Mouse (Mus musculus) CH12.LX (cell line): ENCODE measurements around the gene Serpind1. TPM values are rescaled to one million over a fixed set of nuclear protein-coding genes. Genes with fewer than 3 reads are reported as not detected.

Experiments used
- DNase-seq: peaks from one replicate; pipeline ENCODE4 v3.0.0-alpha.2; 2013; ENCODE audit errors: extremely low read depth
- H3K27ac ChIP-seq: 2 replicates; pipeline ENCODE4 v1.5.1; 2012; ENCODE audit warnings: low read depth, mild to moderate bottlenecking, control low read depth, moderate library complexity; ENCODE audit not compliant: insufficient read depth
- H3K27me3 ChIP-seq: replicated peaks from 2 replicates; pipeline ENCODE3; 2012; ENCODE audit warnings: inconsistent platforms
- H3K36me3 ChIP-seq, 2 experiments: replicated peaks in 1 of 2; 2 replicates each; pipeline versions ENCODE3 to v1.6.1; 2012; ENCODE audit warnings: inconsistent platforms in 1 of 2, low read length in 1 of 2, mild to moderate bottlenecking in 1 of 2, mixed read lengths in 1 of 2, moderate library complexity in 1 of 2; ENCODE audit not compliant: control insufficient read depth in 1 of 2, insufficient read depth in 1 of 2
- H3K4me1 ChIP-seq, 2 experiments: 2 replicates each; pipeline ENCODE4 v1.6.1; 2012; ENCODE audit warnings: inconsistent platforms in 1 of 2, moderate library complexity in 1 of 2; ENCODE audit not compliant: insufficient read depth in 2 of 2, control insufficient read depth in 1 of 2
- H3K4me2 ChIP-seq: 2 replicates; pipeline ENCODE4 v1.6.1; 2012; ENCODE audit warnings: low read depth, mild to moderate bottlenecking, control low read depth; ENCODE audit not compliant: poor library complexity, insufficient read depth, severe bottlenecking
- H3K4me3 ChIP-seq, 3 experiments: fragments of 150-350 bp in 1 of 3; sonication (generic) in 1 of 3; replicated peaks in 1 of 3; 2 replicates each; pipeline versions ENCODE3 to v1.5.1; 2011 to 2012; ENCODE audit warnings: low read depth in 2 of 3, low read length in 2 of 3, mild to moderate bottlenecking in 2 of 3, moderate library complexity in 2 of 3, control low read depth in 1 of 3, improper control_type of control experiment in 1 of 3, inconsistent platforms in 1 of 3, mixed read lengths in 1 of 3; ENCODE audit not compliant: poor library complexity in 1 of 3
- H3K79me2 ChIP-seq: replicated peaks from 2 replicates; pipeline ENCODE4 v1.6.1; 2012; ENCODE audit warnings: mild to moderate bottlenecking, moderate library complexity; ENCODE audit not compliant: control insufficient read depth, poor library complexity, insufficient read depth, severe bottlenecking; ENCODE audit errors: extremely low read depth
- H3K9ac ChIP-seq: 2 replicates; pipeline ENCODE4 v1.6.1; 2012; ENCODE audit warnings: low read depth, mild to moderate bottlenecking, control low read depth, moderate library complexity; ENCODE audit not compliant: insufficient read depth
- H3K9me3 ChIP-seq: replicated peaks from 2 replicates; pipeline ENCODE3; 2012; ENCODE audit warnings: low read length, inconsistent platforms, mixed read lengths
- CHD1 ChIP-seq: IDR thresholded peaks from 2 replicates; pipeline ENCODE4 v1.6.1; 2012; ENCODE audit warnings: low read depth, low read length, improper control_type of control experiment, inconsistent platforms
- E2F4 ChIP-seq: IDR thresholded peaks from 2 replicates; pipeline ENCODE4 v1.6.1; 2011; ENCODE audit warnings: low read depth, low read length, improper control_type of control experiment; ENCODE audit not compliant: insufficient replicate concordance
- ETS1 ChIP-seq: conservative IDR thresholded peaks from 2 replicates; pipeline ENCODE4 v1.6.1; 2012; ENCODE audit warnings: low read depth, mild to moderate bottlenecking, inconsistent platforms, low read length, improper control_type of control experiment, moderate library complexity
- JUN ChIP-seq: IDR thresholded peaks from 2 replicates; pipeline ENCODE4 v1.6.1; 2011; ENCODE audit warnings: low read depth, mild to moderate bottlenecking, low read length, improper control_type of control experiment, moderate library complexity; ENCODE audit not compliant: insufficient read depth
- MAFK ChIP-seq: IDR thresholded peaks from 2 replicates; pipeline ENCODE4 v1.6.1; 2011; ENCODE audit warnings: low read length, improper control_type of control experiment; ENCODE audit not compliant: insufficient replicate concordance
- NELFE ChIP-seq: IDR thresholded peaks from 2 replicates; pipeline ENCODE4 v1.6.1; 2011; ENCODE audit warnings: low read depth, low read length, improper control_type of control experiment
- POLR2A ChIP-seq: IDR thresholded peaks from 2 replicates; pipeline ENCODE4 v1.6.1; 2011; ENCODE audit warnings: low read depth, mild to moderate bottlenecking, improper control_type of control experiment, low read length
- POLR2AphosphoS2 ChIP-seq: IDR thresholded peaks from 2 replicates; pipeline ENCODE4 v1.6.1; 2011; ENCODE audit warnings: low read depth, low read length, improper control_type of control experiment
- ZC3H11A ChIP-seq: IDR thresholded peaks from 2 replicates; pipeline ENCODE4 v1.6.1; 2012; ENCODE audit warnings: low read depth, mild to moderate bottlenecking, inconsistent platforms, low read length, improper control_type of control experiment
- ZNF384 ChIP-seq: IDR thresholded peaks from 2 replicates; pipeline ENCODE4 v1.6.1; 2012; ENCODE audit warnings: low read depth, low read length, improper control_type of control experiment, inconsistent platforms
- dilution Hi-C: fragments of 300-500 bp; cut with MboI; formaldehyde crosslinking; loops from 2 replicates; pipeline ENCODE4 v1.14.3; 2020; ENCODE audit warnings: low sequenced_read_pairs; ENCODE audit not compliant: extremely low pct_unique_long_range_greater_than_20kb, extremely low pct_ligation_motif_present
- in situ Hi-C: fragments of 300-500 bp; cut with MboI; formaldehyde crosslinking; loops from 3 replicates; pipeline ENCODE4 v1.14.3; 2019; ENCODE audit warnings: low sequenced_read_pairs, low pct_ligation_motif_present, low pct_unique_long_range_greater_than_20kb, mixed read lengths
- polyA plus RNA-seq: library from polyadenylated mRNA; unstranded; fragments of >175 nt; gene quantifications from 2 replicates; pipeline ENCODE4 v1.2.1, GENCODE M21; 2012; ENCODE audit warnings: low read depth; ENCODE audit not compliant: insufficient read length
- total RNA-seq, 2 experiments: library from RNA; depleted of rRNA; stranded (reverse); fragments of 300-350 nt in 1 of 2; fragments of >200 nt in 1 of 2; gene quantifications; 2 replicates each; pipeline ENCODE4 v1.2.3; 2012 to 2014

Serpind1 gene
- 5.8 and 6.8 TPM in 2 replicates for total RNA-seq (2012; rRNA removed)
- total RNA-seq (2014; rRNA removed): 14.4 and 15.6 TPM in 2 replicates
- polyA plus RNA-seq: 13.1 and 13.9 TPM in 2 replicates

DNA sequence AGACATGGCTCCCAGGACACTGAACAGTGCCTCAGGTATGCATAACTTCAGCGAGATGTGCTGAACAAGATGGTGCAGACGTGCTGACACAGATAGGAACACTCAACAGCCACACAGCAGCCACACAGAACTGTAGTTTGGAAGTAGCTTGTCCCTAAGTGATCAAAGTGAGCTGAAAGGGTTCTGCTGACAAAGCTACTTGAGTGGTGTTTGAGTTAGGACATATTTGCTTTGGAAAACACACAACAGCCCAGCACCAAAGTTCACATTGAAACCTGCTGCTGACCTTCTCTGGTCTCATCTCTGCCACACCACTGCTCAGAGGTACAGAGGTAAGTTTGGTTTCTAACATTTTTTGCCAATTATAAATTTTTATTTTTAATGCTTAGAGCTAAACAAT lies at the start of gene Serpind1:
Serpind1 (plus strand) TSS at position 256 of the 400 bp plus-strand sequence.
- no peak within 1 kb of the TSS for H3K4me3 ChIP-seq
- in situ Hi-C loops: no loop called here
- H3K27me3 ChIP-seq: no peaks in the 10 kb centered on the region
- TF ChIP-seq MAFK: no peak
- no peak for TF ChIP-seq JUN
- no peak for TF ChIP-seq NELFE
- TF ChIP-seq ETS1: no peak
- no peak for TF ChIP-seq CHD1
- TF ChIP-seq POLR2AphosphoS2: no peak
- TF ChIP-seq POLR2A: no peak
- no peaks in the 10 kb centered on the region for H3K9me3 ChIP-seq
- H3K9ac ChIP-seq: no peak within 1 kb of the TSS
- H3K4me2 ChIP-seq: no peak within 1 kb of the TSS
- no peak for DNase-seq
- peaks cover 17 to 63% of the 10 kb centered on the region in 2 experiments for H3K36me3 ChIP-seq
- peaks cover 0 to 18% of the 10 kb centered on the region in 2 experiments; a peak in 2 of 4 replicates for H3K4me1 ChIP-seq
- no peaks in the 10 kb centered on the region for H3K79me2 ChIP-seq
- no peak within 1 kb of the TSS for H3K27ac ChIP-seq
- dilution Hi-C loops: no loop called here

DNA sequence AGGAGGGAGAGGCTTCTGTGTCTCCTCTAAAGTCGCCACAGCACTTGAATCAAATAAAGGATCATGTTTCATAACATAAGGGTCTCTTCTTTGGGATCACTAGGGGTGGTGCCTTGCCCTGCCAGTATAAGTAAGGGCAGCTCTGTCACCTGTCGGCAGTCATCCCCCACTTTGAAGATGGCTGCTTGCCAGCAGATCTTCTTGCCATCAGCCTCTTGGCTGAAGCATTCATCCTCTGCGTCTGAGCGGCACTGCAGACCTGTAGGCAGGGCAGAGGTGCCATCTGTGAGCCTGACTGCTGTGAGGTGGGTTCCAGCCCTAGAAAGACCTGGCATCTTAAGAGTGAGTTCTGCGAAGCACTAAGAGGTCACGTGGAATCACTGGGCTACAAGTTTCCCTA lies 48.0 kb upstream of the Serpind1 start:
- dilution Hi-C loops: no loop called here
- H3K4me2 ChIP-seq: no peak overlapping the region
- no peak for DNase-seq
- no peak overlapping the region for H3K27ac ChIP-seq
- in situ Hi-C loops: loop anchor here (5.0 kb wide), 2 partner anchors 76 to 151 kb away; partner anchors contain the start of genes Rimbp3 and Sdf2l1
- H3K9ac ChIP-seq: no peak overlapping the region
- H3K27me3 ChIP-seq: no peaks in the 10 kb centered on the region
- no peaks in the 10 kb centered on the region for H3K9me3 ChIP-seq
- H3K4me1 ChIP-seq: no peaks in the 10 kb centered on the region
- peaks cover 81 to 96% of the 10 kb centered on the region in 2 experiments for H3K36me3 ChIP-seq
- no peak overlapping the region for H3K4me3 ChIP-seq
- no peaks in the 10 kb centered on the region for H3K79me2 ChIP-seq
- TF ChIP-seq ZC3H11A: no peak
- no peak for TF ChIP-seq ETS1

DNA sequence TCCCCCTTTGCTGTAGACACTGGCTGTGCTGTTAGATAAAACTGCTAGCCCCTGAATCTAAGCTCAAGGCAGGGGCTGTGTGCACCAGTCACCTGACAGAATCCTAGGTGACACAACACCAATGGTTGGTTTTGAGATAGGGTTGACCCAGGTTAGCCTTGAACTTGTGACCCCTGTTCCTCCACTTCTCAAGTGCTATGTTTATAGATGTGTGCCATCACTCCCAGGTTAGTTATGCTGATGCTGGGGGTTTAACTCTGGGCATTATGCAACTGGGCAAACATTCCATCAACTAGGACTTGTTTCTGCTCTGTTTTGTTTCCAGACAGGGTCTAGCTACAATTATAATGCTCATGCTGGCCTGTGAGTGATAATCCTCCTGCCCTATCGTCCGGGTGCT lies 44.1 kb upstream of the Serpind1 start:
- TF ChIP-seq ZNF384 (no peak), E2F4 (no peak), POLR2AphosphoS2 (no peak)
- TF ChIP-seq, all 38 proteins: peak for 0
- peaks cover 73 to 91% of the 10 kb centered on the region in 2 experiments for H3K36me3 ChIP-seq
- no peaks in the 10 kb centered on the region for H3K79me2 ChIP-seq
- dilution Hi-C loops: no loop called here
- H3K9ac ChIP-seq: no peak overlapping the region
- H3K4me2 ChIP-seq: no peak overlapping the region
- in situ Hi-C loops: no loop called here
- no peaks in the 10 kb centered on the region for H3K4me1 ChIP-seq
- H3K27me3 ChIP-seq: no peaks in the 10 kb centered on the region
- no peak for DNase-seq
- H3K4me3 ChIP-seq: no peak overlapping the region
- no peak overlapping the region for H3K27ac ChIP-seq
- no peaks in the 10 kb centered on the region for H3K9me3 ChIP-seq
